Mouse (Mus musculus): ENCODE data around the gene Ncbp3.
A peak's percentile ranks its signal among the peaks of the same experiment; 100 is the strongest.

The Ncbp3 gene

GRCm38 (mm10) chr11:73137116-73137515 lies 89.5 kb downstream of the Ncbp3 start:
- no peak for DNase-seq (ENCODE audit: low read depth, low spot score)

DNA sequence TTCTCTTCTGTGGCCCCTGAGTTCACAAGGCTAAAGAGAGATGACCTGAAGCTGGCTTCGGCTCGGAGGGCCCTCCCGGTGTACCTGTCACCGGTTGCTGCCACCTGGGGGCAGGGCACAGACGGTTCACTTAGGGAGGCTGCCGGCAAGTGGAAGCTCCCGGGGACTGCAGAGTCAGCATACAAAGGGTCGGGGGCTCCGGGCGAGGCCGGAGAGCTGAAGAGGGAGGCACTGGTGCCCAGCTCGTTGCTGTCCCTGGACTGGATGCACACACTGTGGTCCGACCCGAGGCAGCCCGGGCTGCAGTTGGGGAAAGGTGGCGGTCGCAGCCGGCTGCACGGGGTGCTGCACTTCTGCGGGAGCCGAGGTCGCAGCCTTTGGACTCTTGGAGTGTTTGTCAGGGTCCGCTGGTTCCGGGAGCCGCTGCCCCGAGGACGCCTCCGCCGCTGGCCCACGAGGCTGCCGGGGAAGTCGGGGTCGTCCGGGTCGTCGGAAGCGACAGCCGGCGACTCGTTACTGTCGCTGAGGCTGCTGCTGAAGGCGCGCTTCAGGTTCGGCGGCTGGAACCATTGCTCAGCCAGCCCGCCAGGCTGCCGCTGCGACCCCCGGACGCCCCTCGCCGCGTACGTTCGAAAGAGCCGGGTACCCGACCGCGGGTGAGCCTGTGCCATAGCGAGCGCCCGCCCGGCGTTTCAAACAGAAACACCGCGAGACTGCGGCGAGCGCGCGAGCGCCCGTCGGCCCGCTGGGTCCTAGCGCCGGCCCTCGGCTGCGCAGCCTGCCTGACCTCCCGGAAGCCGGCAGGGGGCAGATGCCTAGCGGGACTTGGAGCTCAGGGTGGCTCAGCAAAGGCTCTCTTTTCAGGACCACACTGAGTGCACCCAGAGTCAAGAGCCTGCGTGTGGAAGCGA lies 90.3 kb downstream of the Ncbp3 start, which contains the start of gene Haspin:
TSS of gene Haspin (minus strand) at position 704 of the 911 bp plus-strand sequence.
- peak; percentile 92 for DNase-seq (ENCODE audit: low read depth, low spot score)

Data from CD4-positive helper T cell, adult 2 months (primary cell).